Mouse (Mus musculus): ENCODE measurements around the gene Irf2bpl.
A peak's percentile ranks its signal among the peaks of the same experiment; 100 is the strongest.

Irf2bpl gene

DNA sequence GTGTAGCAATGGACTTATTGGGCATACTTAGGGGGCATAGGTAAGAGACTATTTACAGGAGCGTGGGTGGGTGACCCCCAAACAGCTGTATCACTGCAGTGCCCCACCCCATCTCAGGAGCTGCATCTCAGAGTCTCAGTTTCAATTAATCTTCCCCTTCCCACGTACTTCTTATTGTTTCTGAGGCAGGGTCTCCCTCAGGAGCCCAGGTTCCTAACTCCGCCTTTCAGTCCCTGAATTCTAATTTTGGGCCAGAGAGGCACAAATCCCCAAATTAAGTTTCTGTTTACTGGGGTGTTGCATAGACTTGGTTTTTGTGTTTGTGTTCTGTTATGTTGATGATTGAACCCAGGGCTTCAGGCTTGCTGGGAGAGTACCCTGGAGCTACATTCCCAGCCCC is 13.8 kb upstream of the Irf2bpl start:
- DNase-seq (ENCODE audit: low read depth, low spot score), result no peak

DNA sequence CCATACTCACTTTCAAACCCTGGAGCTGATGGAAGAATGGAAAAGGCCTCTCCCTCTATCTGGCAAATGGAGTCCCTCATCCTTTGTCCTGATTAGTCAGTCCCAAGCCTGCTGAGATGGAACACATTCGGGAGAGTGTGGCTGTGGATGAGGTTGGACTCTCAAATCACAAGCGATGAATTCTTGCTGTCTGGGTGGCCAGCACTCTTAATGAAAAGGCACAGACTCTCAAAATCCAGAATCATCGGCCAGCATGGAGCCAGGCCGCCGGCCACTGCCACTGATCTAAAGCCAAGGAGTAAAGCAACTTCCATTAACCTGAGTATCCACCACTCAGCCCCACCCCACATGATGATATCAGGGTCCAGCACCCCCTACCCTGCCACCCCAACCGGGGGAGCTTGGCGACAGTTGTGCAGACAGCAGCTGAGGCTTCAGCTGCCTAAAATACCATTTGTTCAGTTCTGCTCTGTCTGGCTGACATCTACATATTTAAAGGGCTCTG is 13.2 kb upstream of the Irf2bpl start:
- no peak for DNase-seq (ENCODE audit: low read depth, low spot score)

DNA sequence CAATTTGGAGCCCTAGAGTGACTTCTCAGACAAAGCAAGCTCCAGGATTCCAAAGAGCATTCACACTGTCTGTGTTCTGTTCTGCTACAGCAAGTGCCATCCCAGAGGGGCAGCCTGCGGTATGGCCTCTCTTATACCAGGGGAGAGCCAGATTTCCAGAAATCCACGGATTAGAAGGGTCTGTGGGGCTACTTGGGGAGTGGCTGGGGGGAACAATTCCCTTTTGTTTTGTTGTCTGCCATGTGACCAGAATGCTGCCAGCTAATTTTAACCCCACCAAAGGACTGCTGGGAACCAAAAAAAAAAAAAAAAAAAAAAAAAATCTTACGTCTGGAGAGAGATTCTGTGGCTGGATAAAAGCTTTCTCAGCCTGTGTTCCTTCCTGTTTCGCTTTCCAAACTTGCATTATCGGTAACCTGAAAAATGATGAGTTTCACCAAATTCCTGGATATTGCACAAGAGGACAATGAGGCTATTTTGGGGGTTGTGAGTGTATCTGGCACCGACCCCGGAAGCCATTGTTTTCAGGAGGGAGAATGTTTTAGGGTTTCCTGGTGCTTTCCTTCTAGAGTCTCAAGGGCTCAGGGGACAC is 12.4 kb upstream of the Irf2bpl start:
- peak; percentile 91 for DNase-seq (ENCODE audit: low read depth, low spot score)

GRCm38 (mm10) chr12:86896441-86896890 is 11.9 kb upstream of the Irf2bpl start:
- DNase-seq (ENCODE audit: low read depth, low spot score), result peak; percentile 79

GRCm38 (mm10) chr12:86895703-86896409 is 11.3 kb upstream of the Irf2bpl start:
- DNase-seq (ENCODE audit: low read depth, low spot score), result peak; percentile 39

GRCm38 (mm10) chr12:86894841-86895428 is 10.3 kb upstream of the Irf2bpl start:
- peak; percentile 89 for DNase-seq (ENCODE audit: low read depth, low spot score)

- DNase-seq (ENCODE audit: low read depth, low spot score), result peak; percentile 100
Observed at GRCm38 (mm10) chr12:86894184-86894839, 9.7 kb upstream of the Irf2bpl start.

DNA sequence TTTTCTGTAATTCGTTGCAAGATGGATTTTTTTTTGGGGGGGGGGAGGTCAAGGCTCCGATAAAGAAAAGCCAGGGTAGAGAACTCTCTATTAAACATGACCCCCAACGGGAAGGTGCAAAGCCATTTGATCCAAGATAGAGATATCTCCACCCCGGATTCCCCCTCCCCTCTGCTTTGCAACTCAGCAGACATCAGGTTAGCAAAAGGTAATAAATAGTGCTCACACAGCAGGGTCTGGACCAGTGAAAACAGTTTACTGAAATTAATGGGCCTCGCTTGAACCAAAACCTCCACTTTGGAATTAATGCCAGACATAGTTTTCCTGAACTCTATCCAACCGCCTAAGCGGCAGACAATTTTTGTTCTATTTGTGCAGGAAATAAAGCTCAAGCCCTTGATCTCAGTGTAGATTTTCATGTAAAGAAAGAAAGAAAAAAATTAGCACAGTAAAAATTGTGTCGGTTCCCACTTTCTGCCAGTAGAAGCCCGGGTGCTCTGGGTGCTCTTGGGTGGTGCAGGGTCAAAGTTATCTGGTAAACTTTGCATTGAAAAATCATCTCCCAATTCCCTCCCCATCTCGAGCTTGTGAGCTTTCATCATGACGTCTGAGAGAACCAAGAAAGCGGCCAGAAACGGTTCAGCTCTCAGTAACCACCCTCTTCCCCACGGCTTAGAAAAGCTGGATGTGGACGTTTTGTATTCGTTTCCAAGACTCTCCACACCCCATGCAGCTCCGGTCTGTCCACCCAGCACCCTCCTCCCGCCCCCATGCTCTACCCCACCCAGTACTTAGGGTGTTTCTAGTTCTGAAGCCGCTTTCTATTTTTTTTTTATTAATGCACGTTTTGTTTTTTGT is 9.0 kb upstream of the Irf2bpl start:
- DNase-seq (ENCODE audit: low read depth, low spot score), result peak; percentile 72

GRCm38 (mm10) chr12:86892711-86893311 is 8.2 kb upstream of the Irf2bpl start:
- peak; percentile 88 for DNase-seq (ENCODE audit: low read depth, low spot score)

DNA sequence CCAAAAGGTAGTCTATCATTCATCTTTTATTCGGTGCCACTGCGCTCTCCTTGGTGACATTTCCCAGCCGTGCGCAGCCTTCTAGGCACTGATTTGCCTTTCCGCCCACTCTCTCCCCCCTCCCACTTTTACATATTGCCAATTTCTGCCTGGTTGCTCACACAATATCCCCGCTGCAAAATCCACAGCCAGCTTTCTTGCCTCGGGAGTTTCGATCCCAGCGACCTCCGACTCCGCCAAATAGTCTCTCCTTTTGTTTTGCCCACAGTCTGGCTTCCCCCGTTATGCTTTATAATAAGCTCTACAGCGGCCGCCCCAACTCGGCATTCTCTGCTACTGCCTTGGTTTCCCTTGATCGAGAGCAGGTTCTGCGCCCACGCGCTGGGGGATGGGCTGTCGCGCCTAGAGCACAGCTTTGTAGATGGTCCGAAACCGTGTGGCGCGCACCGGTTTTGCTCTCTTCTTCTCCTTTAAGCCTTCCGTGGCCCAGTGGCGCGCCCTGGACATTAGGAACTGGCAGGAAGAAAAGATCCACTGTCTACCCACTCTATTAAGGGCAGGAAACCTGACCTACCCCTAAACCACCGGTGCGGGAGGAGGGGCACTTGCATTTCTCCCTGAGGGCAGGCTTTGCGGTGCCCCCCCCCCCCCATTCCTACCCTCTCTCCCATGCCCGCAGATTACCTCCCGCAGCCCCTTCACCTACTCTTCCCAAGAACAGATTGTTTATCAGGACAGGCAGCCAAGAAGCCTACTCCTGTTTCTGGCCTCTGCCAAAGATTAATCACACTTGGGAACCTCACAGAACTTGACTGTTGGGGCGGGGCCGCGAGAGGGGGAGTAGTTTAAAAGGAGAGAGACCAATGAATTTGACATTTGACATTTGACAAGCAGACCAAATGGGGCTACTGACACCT is 7.4 kb upstream of the Irf2bpl start:
- DNase-seq (ENCODE audit: low read depth, low spot score), result peak; percentile 93

- no peak for DNase-seq (ENCODE audit: low read depth, low spot score)
Observed at GRCm38 (mm10) chr12:86891454-86891785, 6.8 kb upstream of the Irf2bpl start.

GRCm38 (mm10) chr12:86890796-86891301 is 6.3 kb upstream of the Irf2bpl start:
- DNase-seq (ENCODE audit: low read depth, low spot score), result no peak

DNA sequence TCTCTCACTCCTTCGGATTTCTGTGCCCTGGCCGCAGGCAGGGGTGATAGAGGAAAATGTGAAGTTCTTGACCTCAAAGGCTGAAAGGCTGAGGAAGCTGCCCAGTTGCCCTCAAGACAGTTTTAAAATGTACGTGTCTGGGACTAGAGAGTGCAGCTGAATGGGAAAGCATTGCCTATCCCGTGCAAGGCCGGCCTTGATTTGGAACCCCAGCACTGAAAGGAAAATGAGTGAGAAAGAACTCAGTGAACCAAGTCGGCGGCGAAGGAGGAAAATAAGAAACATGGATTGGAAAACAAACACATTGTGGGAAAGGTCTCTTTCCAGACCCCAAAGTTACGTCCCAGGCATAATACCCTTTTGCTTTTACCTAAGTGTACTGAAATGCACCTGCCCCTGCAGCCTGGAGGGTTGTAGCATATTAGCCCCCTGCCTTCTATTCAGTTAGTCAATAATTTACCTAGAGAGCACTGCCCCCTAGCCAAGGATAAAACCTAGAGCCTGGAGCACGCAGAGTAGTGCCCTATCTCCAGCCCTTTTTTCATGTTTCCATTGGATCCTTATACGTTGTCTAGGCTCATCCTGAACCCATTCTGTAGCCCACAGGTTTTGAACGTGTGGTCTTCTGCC is 5.6 kb upstream of the Irf2bpl start:
- DNase-seq (ENCODE audit: low read depth, low spot score), result no peak

DNA sequence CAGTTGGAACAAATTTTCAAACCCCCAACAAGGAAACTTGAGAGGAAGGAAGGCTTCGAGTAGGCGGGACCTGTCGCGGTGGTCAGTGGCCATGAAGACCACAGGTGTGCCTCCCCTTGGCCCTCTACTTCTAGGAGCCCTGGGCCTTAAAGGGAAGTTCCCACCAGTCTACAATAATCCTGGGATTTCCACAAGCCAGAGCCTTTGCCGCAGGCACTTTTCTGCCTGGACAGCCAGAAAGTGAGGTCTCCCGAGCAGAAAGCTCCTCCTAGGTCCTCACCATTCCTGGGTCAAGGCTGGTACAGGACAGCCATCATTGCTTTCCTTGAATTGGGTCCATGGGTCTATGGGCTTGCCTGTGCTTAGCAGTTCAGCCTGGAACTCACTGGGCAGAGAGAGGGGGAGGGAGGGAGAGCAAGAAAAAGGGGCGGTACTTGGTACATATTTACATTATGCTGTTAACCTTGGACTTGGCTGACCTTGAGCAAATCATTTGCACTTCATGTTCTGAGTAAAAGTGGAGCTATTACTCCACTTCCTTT is 4.6 kb upstream of the Irf2bpl start:
- DNase-seq (ENCODE audit: low read depth, low spot score), result peak; percentile 67

- DNase-seq (ENCODE audit: low read depth, low spot score), result peak; percentile 95
Observed at GRCm38 (mm10) chr12:86888130-86889069, 3.8 kb upstream of the Irf2bpl start.

GRCm38 (mm10) chr12:86887381-86888129 is 3.0 kb upstream of the Irf2bpl start:
- peak; percentile 29 for DNase-seq (ENCODE audit: low read depth, low spot score)

- DNase-seq (ENCODE audit: low read depth, low spot score), result no peak
Observed at GRCm38 (mm10) chr12:86886446-86886965, 1.9 kb upstream of the Irf2bpl start.
